Comparison of ENCODE assay signal across 21 mouse cellular contexts in the genomic region with DNA sequence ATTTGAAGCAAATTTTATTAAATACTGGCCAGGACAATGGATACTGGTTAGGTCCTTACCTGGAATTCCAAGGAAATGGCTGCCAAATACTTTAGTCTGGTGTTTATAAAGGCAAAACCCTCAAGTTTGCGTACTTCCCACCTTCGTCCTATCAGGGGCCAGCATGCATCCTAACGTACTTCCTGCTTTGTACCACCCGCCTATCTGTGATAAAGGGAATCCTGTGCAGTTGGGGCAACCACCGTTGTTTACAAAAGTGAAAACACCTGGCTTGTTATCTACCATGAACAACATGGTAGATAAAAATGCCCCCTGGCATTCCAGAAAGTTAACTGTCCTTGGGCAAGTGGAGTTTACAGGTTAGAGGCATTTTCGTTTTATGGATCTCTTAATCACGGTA.
"Had no signal": no experiment of that assay in that cellular context is flagged by ENCODE, and none has a peak within 500 bp of the region (broad histone marks: within the 10 kb centered on the region; RNA-seq: fewer than 3 reads in every experiment).

No protein-coding gene starts in this region.

- H3K27ac ChIP-seq: lung, embryonic 15.5 days; midbrain, embryonic 10.5 days; midbrain, embryonic 12.5 days; neural tube, embryonic 13.5 days; neural tube, embryonic 15.5 days had no signal

- H3K4me3 ChIP-seq: lung, embryonic 15.5 days; midbrain, embryonic 10.5 days; midbrain, embryonic 12.5 days; myocyte; neural tube, embryonic 13.5 days; neural tube, embryonic 15.5 days had no signal

- H3K36me3 ChIP-seq: lung, embryonic 15.5 days; midbrain, embryonic 10.5 days; midbrain, embryonic 12.5 days; neural tube, embryonic 13.5 days; neural tube, embryonic 15.5 days had no signal

- H3K4me2 ChIP-seq: lung, embryonic 15.5 days; midbrain, embryonic 12.5 days; neural tube, embryonic 13.5 days; neural tube, embryonic 15.5 days had no signal

- H3K9me3 ChIP-seq: lung, embryonic 15.5 days; midbrain, embryonic 10.5 days; midbrain, embryonic 12.5 days; neural tube, embryonic 13.5 days; neural tube, embryonic 15.5 days had no signal

- H3K9ac ChIP-seq: liver, postnatal 0 days; lung, embryonic 15.5 days; midbrain, embryonic 12.5 days; neural tube, embryonic 13.5 days; neural tube, embryonic 15.5 days had no signal

- DNase-seq: liver, postnatal 0 days; lung, adult 2 months; lung, postnatal 14 days; lung, postnatal 36 days; midbrain, embryonic 14.5 days; retina, postnatal 1 day; right cerebral cortex, adult 18-20 months; right cerebral cortex, postnatal 25 days; right cerebral cortex, postnatal 4 days; spleen, adult 18-20 months; thymus, adult 18-20 months; thymus, postnatal 25 days; thymus, postnatal 4 days had no signal

- ATAC-seq: liver, postnatal 0 days; lung, postnatal 0 days; midbrain, embryonic 16.5 days had no signal

- H3K4me1 ChIP-seq: lung, embryonic 15.5 days; midbrain, embryonic 10.5 days; midbrain, embryonic 12.5 days; neural tube, embryonic 13.5 days; neural tube, embryonic 15.5 days had no signal

- H3K27me3 ChIP-seq: lung, embryonic 15.5 days; midbrain, embryonic 12.5 days; neural tube, embryonic 15.5 days had no signal
